Mouse (Mus musculus) spleen, adult 2 months (tissue): Measurements from ENCODE around the gene Ptch1.

Experiments
- CTCF ChIP-seq: fragments of 200-500 bp; IDR thresholded peaks from 2 replicates; pipeline ENCODE4 v1.5.1; 2011; ENCODE audit warnings: mild to moderate bottlenecking, inconsistent platforms; ENCODE audit not compliant: insufficient read depth, insufficient read length, insufficient replicate concordance; ENCODE audit errors: extremely low read depth
- POLR2A ChIP-seq: fragments of 200-500 bp; IDR thresholded peaks from 2 replicates; pipeline ENCODE4 v1.6.1; 2011; ENCODE audit warnings: low read depth, low read length, inconsistent platforms

DNA sequence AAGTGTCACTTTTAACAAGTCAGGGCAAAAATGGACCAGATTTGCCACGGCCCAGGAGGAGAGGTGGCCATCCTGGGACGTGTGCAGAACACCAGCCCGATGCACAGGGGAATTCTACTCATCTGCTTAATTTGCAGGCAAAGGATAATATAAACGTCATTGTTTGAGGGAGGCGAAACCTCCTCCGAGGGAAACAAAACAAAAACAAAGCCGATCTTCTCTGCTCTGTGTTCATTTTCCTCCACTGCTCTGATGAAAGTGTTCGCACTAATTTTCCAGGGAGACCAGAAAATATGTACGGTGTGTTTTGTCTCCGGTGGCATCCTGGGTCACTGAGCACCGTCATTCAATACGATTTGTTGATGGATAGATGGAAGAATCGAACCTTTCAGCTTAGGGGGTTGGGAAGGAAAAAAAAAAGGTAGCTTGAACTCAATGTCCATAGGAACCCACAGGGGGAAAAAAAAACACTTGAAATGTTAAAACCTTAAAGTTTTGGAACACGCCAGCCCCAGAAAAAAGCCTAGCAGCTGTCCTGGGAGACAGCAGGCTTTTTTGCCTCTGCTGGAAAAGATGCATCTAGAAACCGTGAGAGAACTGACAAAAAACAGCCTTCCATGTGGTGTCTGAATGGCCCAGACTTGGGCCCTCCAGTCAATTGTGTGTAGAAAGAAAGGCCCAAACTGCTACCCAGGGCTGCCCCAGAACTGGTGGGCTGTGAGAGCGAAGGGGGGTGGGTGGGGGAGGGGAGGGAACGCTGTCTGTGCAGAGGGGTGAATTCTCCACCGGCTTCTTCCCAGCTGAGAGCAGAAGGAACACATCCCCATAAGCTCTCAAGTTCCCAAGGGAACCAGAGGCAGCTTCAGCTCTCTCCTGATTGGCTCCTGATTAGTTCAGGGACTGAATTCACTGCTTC, 86.3 kb downstream of the Ptch1 start:
- no peak for TF ChIP-seq CTCF
- TF ChIP-seq POLR2A, result no peak
